Mouse (Mus musculus) ovary, adult 18-20 months (tissue): Measurements from ENCODE around the gene Exosc1.
"Not testable (repeated sequence)": the region's sequence is repeated elsewhere in the genome, so short reads cannot be mapped to it uniquely, and the experiment has no call there.

Experiments
- DNase-seq: peaks from one replicate; pipeline ENCODE4 v3.0.0; 2022; ENCODE audit warnings: low spot score, mixed read lengths

Gene Exosc1

GRCm38 (mm10) chr19:41933179-41934086, at the start of gene Exosc1, which contains the start of gene Zdhhc16:
TSS of gene Exosc1 (minus strand) at chr19:41933423.
TSS of gene Zdhhc16 (plus strand) at chr19:41933480.
- peak; percentile 97 for DNase-seq

GRCm38 (mm10) chr19:41982791-41983150, 49.5 kb upstream of the Exosc1 start:
- no peak for DNase-seq

- no peak for DNase-seq
These were observed 48.9 kb upstream of the Exosc1 start for GRCm38 (mm10) chr19:41981931-41982790.

- no peak for DNase-seq
These were observed 48.3 kb upstream of the Exosc1 start, which contains the start of gene Ubtd1 for GRCm38 (mm10) chr19:41981595-41981927. TSS of gene Ubtd1 (plus strand) at chr19:41981763.

GRCm38 (mm10) chr19:41980819-41981594, 47.8 kb upstream of the Exosc1 start, which contains the start of gene Mms19:
TSS of gene Mms19 (minus strand) at chr19:41981157.
- peak; percentile 99 for DNase-seq

GRCm38 (mm10) chr19:41980422-41980818, 47.2 kb upstream of the Exosc1 start:
- no peak for DNase-seq

- no peak for DNase-seq
These were observed 40.9 kb upstream of the Exosc1 start for GRCm38 (mm10) chr19:41973891-41974794.

- no peak for DNase-seq
These were observed 36.4 kb upstream of the Exosc1 start for GRCm38 (mm10) chr19:41969618-41970017.

GRCm38 (mm10) chr19:41953574-41953973, 20.4 kb upstream of the Exosc1 start:
- no peak for DNase-seq

- no peak for DNase-seq
These were observed 19.1 kb upstream of the Exosc1 start for GRCm38 (mm10) chr19:41952287-41952686.

- no peak for DNase-seq
These were observed 10.6 kb upstream of the Exosc1 start for GRCm38 (mm10) chr19:41943841-41944240.

GRCm38 (mm10) chr19:41938539-41938938, 5.3 kb upstream of the Exosc1 start:
- no peak for DNase-seq

- no peak for DNase-seq
These were observed 2.7 kb upstream of the Exosc1 start for GRCm38 (mm10) chr19:41935921-41936320.

- DNase-seq = no peak
These were observed 901 bp upstream of the Exosc1 start for GRCm38 (mm10) chr19:41934124-41934523.

GRCm38 (mm10) chr19:41932686-41933085, 537 bp downstream of the Exosc1 start:
- DNase-seq = no peak

- DNase-seq = no peak
These were observed 12.7 kb downstream of the Exosc1 start for GRCm38 (mm10) chr19:41920412-41921067.

- no peak for DNase-seq
These were observed 13.8 kb downstream of the Exosc1 start for GRCm38 (mm10) chr19:41919471-41919870.

- DNase-seq = no peak
These were observed 16.4 kb downstream of the Exosc1 start for GRCm38 (mm10) chr19:41916853-41917252.

GRCm38 (mm10) chr19:41915294-41915693, 17.9 kb downstream of the Exosc1 start:
- no peak for DNase-seq

- not testable (repeated sequence) for DNase-seq
These were observed 18.7 kb downstream of the Exosc1 start for GRCm38 (mm10) chr19:41914592-41914882.
